Mouse (Mus musculus) forebrain, embryonic 10.5 days (tissue): ENCODE measurements around the gene Rel. TPM values are rescaled to one million over a fixed set of nuclear protein-coding genes. Genes with fewer than 3 reads are reported as not detected.

ENCODE experiments used
- DNase-seq: peaks from one replicate; pipeline ENCODE4 v3.0.0-alpha.2; 2017; ENCODE audit warnings: low spot score; ENCODE audit errors: extremely low spot score
- H3K27ac ChIP-seq: fragments of 300-500 bp; sonication (generic); 2 replicates; pipeline ENCODE4 v1.5.1; 2016; ENCODE audit warnings: mild to moderate bottlenecking
- H3K27me3 ChIP-seq: fragments of 300-500 bp; sonication (generic); 2 replicates; pipeline ENCODE4 v1.6.1; 2016; ENCODE audit warnings: mild to moderate bottlenecking; ENCODE audit not compliant: poor library complexity, severe bottlenecking
- H3K36me3 ChIP-seq: fragments of 300-500 bp; sonication (generic); replicated peaks from 2 replicates; pipeline ENCODE4 v1.6.1; 2016; ENCODE audit warnings: mild to moderate bottlenecking, moderate library complexity
- H3K4me1 ChIP-seq: fragments of 300-500 bp; sonication (generic); 2 replicates; pipeline ENCODE4 v1.6.1; 2016
- H3K4me3 ChIP-seq: fragments of 300-500 bp; sonication (generic); 2 replicates; pipeline ENCODE4 v1.5.1; 2016; ENCODE audit warnings: mild to moderate bottlenecking, moderate library complexity
- H3K9me3 ChIP-seq: fragments of 300-500 bp; sonication (generic); 2 replicates; pipeline ENCODE4 v1.6.1; 2016; ENCODE audit warnings: mild to moderate bottlenecking, moderate library complexity
- WGBS: fragments of 180-500 bp; shearing (Covaris S2); methylation state at CpG from one replicate; pipeline ENCODE4 v1.1.7; 2016; 5-methylcytosine and 5-hydroxymethylcytosine counted together
- polyA plus RNA-seq: library from polyadenylated mRNA; unstranded; fragments of >200 nt; fragmentation: Nextera tagmentation; extraction: Ambion mirVana; gene quantifications from 2 replicates; pipeline ENCODE4 v1.2.1, GENCODE M21; 2016

The Rel gene
- polyA plus RNA-seq, 1 experiment from 2014 or later: 0.53 TPM

DNA sequence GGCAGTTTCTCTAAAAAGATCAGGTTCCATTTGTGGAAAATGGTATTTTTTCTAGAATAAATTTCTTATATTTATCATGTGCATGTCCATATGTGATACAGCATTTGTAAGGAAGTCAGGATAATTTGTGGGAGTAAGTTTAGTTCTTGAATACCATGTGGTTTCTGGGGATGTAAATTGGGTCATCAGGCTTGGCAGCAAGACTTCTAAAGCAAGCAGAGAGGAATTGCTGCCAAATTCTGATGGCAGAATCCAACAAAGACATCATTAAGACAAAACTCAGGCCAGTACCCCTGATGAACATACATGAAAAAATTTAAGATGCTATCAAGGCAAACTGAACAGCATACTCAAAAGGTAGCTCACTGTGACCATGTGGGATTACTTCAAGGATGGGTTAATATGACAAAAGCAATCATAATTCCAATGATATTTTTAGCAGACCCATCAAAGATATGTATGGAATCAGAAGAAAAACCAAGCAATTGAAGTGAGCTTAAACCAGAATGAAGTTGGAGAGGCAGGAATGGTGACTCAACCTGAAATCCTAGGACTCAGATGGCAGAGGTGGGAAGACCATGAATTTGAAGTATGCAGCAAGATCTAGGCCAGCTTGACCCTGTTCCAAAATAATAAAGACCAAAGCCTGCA is 34.8 kb downstream of the Rel start:
- peaks cover 32% of the 10 kb centered on the region for H3K36me3 ChIP-seq
- no peak overlapping the region for H3K4me3 ChIP-seq
- H3K4me1 ChIP-seq: no peaks in the 10 kb centered on the region
- no peak overlapping the region for H3K27ac ChIP-seq
- H3K9me3 ChIP-seq: no peaks in the 10 kb centered on the region
- no peaks in the 10 kb centered on the region for H3K27me3 ChIP-seq
- DNase-seq: no peak

- Histone ChIP-seq H3K36me3 (peaks cover 42% of the 10 kb centered on the region), H3K4me1 (no peaks in the 10 kb centered on the region), H3K27ac (no peak overlapping the region), H3K27me3 (no peaks in the 10 kb centered on the region), H3K4me3 (no peak overlapping the region), H3K9me3 (no peaks in the 10 kb centered on the region)
- DNase-seq: no peak
- 87% methylated on average over 6 of the region's 6 CpGs for WGBS
Measured at GRCm38 (mm10) chr11:23734749-23735286, 36.0 kb downstream of the Rel start.

DNA sequence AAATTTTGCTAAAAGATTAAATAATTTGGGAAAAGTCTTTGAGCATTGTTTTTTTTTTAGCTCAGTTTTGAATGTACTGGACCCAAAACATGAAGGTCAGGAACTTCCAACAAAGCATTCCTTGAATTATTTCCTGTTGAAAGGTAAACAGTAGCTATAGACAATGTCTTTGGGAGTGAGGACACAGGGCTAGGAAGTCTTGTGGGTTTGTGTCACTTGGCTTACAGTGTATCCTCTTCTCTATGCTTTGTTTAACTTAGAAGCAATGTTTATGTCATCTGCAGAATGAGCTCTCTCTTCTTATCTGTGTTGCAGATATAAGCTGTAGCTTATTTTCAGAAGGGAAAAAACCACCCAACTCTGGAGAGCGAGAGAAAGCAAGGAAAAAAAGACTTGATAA is 37.9 kb downstream of the Rel start:
- DNase-seq: no peak
- H3K4me3 ChIP-seq: no peak overlapping the region
- whole genome bisulfite sequencing: 97% methylated on average over 1 of the region's 1 CpGs
- no peak overlapping the region for H3K27ac ChIP-seq
- no peaks in the 10 kb centered on the region for H3K4me1 ChIP-seq
- no peaks in the 10 kb centered on the region for H3K27me3 ChIP-seq
- H3K9me3 ChIP-seq: no peaks in the 10 kb centered on the region
- H3K36me3 ChIP-seq: peaks cover 61% of the 10 kb centered on the region

DNA sequence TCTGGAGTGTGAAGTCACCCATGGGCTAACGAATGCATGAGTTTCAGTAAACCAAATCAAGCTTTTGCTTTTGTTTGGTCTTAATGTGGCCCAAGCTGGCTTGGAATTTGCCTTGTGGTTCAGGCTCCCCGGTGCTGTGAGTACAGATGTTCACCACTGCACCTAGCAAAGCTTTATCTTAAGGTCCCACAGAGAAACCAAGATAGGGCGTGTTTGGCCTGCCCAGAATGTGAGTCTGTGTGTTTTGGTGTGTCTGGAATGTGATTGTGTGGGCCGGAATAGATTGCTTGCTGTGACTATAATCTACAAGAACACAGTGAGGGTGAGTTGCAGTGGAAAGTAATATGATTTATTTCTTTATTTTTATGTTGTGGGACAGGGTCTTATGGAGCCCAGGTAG is 40.6 kb downstream of the Rel start:
- 91% methylated on average over 4 of the region's 4 CpGs for WGBS
- Histone ChIP-seq H3K27ac (no peak overlapping the region), H3K9me3 (no peaks in the 10 kb centered on the region), H3K27me3 (no peaks in the 10 kb centered on the region), H3K36me3 (peaks cover 87% of the 10 kb centered on the region), H3K4me1 (no peaks in the 10 kb centered on the region), H3K4me3 (no peak overlapping the region)
- DNase-seq: no peak

DNA sequence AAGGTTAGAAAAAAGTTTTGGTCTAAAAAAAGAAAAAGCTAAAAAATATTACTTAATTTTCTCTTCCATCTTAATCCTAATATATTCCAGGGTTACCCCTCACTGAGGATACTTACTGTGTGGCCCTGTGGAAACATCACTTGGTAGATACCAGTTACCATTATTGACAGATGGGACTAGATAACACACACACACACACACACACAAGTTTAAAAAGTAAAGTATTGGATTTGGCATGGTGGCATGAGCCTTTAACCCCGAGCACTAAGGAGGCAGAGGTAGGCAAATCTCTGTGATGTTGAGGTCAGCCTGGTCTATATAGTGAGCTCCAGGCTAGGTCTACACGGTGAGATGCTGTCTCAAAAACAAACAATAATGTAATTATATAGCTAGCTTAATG is 42.6 kb downstream of the Rel start:
- H3K9me3 ChIP-seq: no peaks in the 10 kb centered on the region
- no peaks in the 10 kb centered on the region for H3K4me1 ChIP-seq
- DNase-seq: no peak
- no peak overlapping the region for H3K27ac ChIP-seq
- 93% methylated on average over 2 of the region's 2 CpGs for WGBS
- H3K4me3 ChIP-seq: no peak overlapping the region
- H3K36me3 ChIP-seq: peaks cover 88% of the 10 kb centered on the region
- H3K27me3 ChIP-seq: no peaks in the 10 kb centered on the region

DNA sequence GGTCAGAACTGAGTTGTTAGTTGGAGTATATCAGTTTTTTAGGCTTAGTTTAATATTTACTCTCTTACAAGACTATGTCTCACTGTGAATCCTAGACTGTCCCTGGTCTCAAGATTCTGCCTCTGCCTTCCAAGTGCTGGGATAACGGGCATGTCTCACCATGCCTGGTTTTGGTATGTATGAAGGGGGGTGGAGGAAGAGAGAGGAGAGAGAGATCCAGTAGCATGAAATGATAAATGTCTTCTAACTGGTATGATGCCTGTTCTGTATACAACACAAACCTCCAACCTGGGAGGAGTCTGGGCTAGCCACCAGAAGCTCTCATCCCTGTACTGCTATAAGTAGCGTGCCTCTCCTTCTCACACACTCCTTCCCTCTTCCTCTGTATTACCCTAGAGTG is 44.3 kb downstream of the Rel start:
- peaks cover 92% of the 10 kb centered on the region for H3K36me3 ChIP-seq
- WGBS: 85% methylated on average over 2 of the region's 2 CpGs
- H3K4me1 ChIP-seq: peaks cover 10% of the 10 kb centered on the region

DNA sequence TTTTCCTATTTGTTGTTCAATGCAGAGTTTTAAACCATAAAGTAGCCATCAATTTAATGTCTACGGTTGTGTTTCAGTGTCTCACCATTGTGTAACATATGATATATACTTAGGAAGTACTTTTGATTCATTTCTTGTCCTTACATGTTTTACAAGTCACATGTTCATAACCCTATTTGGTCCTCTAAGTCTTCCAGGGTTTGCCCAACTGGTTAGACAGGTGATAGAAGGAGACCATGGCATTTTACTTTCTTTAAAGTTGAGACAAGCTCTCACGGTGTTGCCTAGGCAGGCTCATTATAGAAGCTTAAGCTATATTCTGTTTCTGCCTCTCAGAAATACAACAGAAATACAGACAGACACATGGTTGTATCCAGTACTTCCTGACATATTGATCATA is 44.9 kb downstream of the Rel start:
- peaks cover 10% of the 10 kb centered on the region for H3K4me1 ChIP-seq
- 96% methylated on average over 2 of the region's 2 CpGs for WGBS
- H3K9me3 ChIP-seq: no peaks in the 10 kb centered on the region
- no peaks in the 10 kb centered on the region for H3K27me3 ChIP-seq
- no peak overlapping the region for H3K4me3 ChIP-seq
- no peak for DNase-seq
- H3K36me3 ChIP-seq: peaks cover 92% of the 10 kb centered on the region
- no peak overlapping the region for H3K27ac ChIP-seq

More for the DNA sequence above, 44.3 kb downstream of the Rel start:
- Histone ChIP-seq H3K27me3 (no peaks in the 10 kb centered on the region), H3K9me3 (no peaks in the 10 kb centered on the region), H3K27ac (no peak overlapping the region), H3K4me3 (no peak overlapping the region)
- no peak for DNase-seq

DNA sequence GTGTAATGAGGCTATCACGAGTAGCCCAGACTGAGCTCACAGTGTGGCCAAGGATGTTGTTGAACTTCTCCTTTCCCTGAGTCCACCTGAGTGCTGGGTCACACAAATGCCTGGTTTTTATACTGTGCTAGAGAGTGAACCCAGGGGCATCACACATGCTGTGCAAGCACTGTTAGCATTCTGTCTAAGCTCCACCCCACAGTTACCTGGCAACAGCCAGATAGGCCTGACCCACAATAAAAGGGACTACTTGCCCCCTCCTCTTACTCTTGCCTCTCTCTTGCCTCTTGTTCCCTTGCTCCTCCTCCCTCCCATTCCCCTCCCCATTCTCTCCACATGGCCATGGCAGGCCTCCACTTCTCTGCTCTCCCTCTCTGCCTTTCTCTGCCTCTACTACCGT is 48.4 kb downstream of the Rel start:
- Histone ChIP-seq H3K4me3 (no peak overlapping the region), H3K4me1 (peaks cover 10% of the 10 kb centered on the region), H3K9me3 (no peaks in the 10 kb centered on the region), H3K27me3 (no peaks in the 10 kb centered on the region), H3K27ac (peak overlapping the region; percentile 58), H3K36me3 (peaks cover 94% of the 10 kb centered on the region)
- no peak for DNase-seq
- 32% methylated on average over 2 of the region's 2 CpGs for WGBS

DNA sequence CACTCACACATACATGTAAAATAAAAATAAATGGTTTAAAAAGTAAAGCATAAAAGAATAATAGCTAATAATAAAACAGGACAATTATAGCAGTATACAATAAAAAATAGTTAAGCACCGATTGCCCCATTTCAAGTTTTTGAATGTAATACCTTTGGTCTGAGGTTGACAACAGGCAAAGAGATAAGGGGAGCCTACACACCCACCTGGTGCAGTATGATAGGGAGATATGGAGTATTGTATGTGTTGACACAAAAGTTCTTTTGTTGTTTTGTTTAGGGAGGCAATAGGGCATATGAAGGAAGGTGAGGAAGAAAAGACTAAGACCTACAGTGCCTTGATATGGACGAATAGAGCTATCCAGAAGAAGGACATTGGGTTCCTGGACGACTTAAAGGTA is 50.9 kb downstream of the Rel start:
- Histone ChIP-seq H3K27ac (no peak overlapping the region), H3K4me3 (no peak overlapping the region), H3K4me1 (peaks cover 10% of the 10 kb centered on the region), H3K27me3 (no peaks in the 10 kb centered on the region), H3K9me3 (no peaks in the 10 kb centered on the region), H3K36me3 (peaks cover 96% of the 10 kb centered on the region)
- 89% methylated on average over 3 of the region's 3 CpGs for WGBS
- DNase-seq: no peak

DNA sequence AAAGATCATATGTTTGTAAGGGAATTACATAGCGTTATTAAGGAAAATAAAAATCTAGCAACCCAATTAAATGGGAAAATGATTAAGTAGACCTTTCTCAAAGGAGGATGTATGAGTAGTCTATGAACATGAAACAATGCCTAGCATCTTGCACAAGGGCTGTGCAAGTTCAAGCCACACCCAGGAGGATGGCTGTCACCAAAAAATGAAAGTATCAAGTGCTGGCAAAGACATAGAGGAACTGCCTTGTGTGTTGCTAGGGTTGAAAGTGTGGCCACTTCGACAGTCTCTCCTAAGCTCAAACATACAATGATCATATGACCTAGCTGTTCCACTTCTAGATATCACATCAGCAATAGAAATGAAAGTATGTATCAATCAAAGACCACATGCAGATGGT is 51.9 kb downstream of the Rel start:
- WGBS: 97% methylated on average over 2 of the region's 2 CpGs
- DNase-seq: no peak
- no peak overlapping the region for H3K4me3 ChIP-seq
- H3K9me3 ChIP-seq: no peaks in the 10 kb centered on the region
- H3K4me1 ChIP-seq: peaks cover 10% of the 10 kb centered on the region
- no peak overlapping the region for H3K27ac ChIP-seq
- H3K36me3 ChIP-seq: peaks cover 100% of the 10 kb centered on the region
- H3K27me3 ChIP-seq: no peaks in the 10 kb centered on the region

- H3K9me3 ChIP-seq: no peaks in the 10 kb centered on the region
- no peaks in the 10 kb centered on the region for H3K27me3 ChIP-seq
- H3K4me1 ChIP-seq: no peaks in the 10 kb centered on the region
- H3K4me3 ChIP-seq: no peak overlapping the region
- 89% methylated on average over 3 of the region's 3 CpGs for WGBS
- no peak for DNase-seq
- H3K27ac ChIP-seq: no peak overlapping the region
- peaks cover 96% of the 10 kb centered on the region for H3K36me3 ChIP-seq
Measured at GRCm38 (mm10) chr11:23712299-23712698, 58.5 kb downstream of the Rel start.

DNA sequence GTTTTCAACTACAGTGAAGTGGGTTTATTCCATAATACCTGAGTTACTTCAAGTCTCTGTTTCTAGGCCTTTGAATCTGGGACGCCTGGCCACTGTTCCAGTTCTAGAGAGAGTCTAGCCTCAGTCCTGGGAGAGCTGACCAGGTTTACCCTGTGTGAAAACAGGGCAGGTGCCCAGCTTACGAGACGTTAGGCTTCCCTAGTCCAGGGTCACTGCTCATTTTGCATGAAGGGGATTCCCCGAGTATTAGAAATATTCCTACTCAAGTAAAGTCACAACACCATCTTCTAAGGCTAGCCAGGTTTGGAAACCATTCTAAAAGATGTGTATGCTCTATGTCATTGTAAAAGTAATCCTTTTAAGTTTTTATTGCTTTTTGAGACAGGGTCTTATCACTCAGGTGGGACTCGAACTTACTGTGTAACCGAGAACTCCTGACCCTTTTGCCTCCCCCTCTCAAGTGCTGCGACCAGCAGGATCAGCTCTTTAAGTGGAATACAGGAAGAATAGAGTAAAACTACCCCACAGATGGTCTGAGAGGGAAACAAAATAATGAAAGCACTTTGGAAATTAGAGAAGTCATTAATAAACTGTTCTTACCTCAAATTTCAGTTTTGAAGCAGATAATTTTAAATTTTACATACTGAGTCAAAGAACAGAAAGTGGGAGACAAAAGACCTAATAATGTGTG is 66.0 kb downstream of the Rel start:
- Histone ChIP-seq H3K4me3 (no peak overlapping the region), H3K36me3 (peaks cover 65% of the 10 kb centered on the region), H3K9me3 (no peaks in the 10 kb centered on the region), H3K27me3 (no peaks in the 10 kb centered on the region), H3K27ac (no peak overlapping the region), H3K4me1 (peaks cover 5% of the 10 kb centered on the region)
- DNase-seq: no peak
- 92% methylated on average over 7 of the region's 7 CpGs for WGBS

DNA sequence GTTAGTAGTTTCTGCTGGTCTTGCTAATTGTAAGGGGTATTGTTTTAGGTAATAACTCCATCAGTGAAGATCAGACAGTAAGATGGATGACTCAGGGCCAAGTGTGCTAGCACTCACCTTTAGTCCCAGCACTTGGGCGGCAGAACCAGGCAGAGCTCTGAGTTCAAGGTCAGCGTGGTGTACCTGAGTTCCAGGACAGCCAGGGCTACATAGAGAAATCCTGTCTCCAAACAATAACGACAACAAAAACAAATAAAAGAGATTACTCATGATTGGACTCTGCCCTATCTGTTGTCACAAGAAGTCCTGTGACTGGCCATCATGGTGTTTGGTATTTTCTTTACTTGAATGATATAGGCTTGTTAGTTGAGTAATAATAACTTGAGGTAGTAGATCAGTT is 68.9 kb downstream of the Rel start:
- Histone ChIP-seq H3K4me1 (peaks cover 5% of the 10 kb centered on the region), H3K27me3 (no peaks in the 10 kb centered on the region), H3K36me3 (peaks cover 46% of the 10 kb centered on the region), H3K4me3 (no peak overlapping the region), H3K9me3 (no peaks in the 10 kb centered on the region), H3K27ac (no peak overlapping the region)
- DNase-seq: no peak
- 95% methylated on average over 3 of the region's 3 CpGs for WGBS
